Mouse (Mus musculus) left cerebral cortex, adult 6 months (tissue): ENCODE results near the gene Gm17364. TPM values are rescaled to one million over a fixed set of nuclear protein-coding genes. Genes with fewer than 3 reads are reported as not detected.

Source experiments
- long read RNA-seq, 2 experiments: library from polyadenylated mRNA; unstranded; transcript quantifications; one replicate each; pipeline ENCODE4 v2.0.0; 2019 to 2020
- polyA plus RNA-seq: library from polyadenylated mRNA; unstranded; fragments of <200 nt; fragmentation: Nextera tagmentation; gene quantifications from 2 replicates; pipeline ENCODE4 v1.2.3, GENCODE M21; 2021

Gm17364 gene
- not detected in 2 replicates for polyA plus RNA-seq
- long read RNA-seq, experiment 1, partial matches to known transcripts, result 0 of 10 reads
- long read RNA-seq, experiment 1, other reads (novel, unspliced or antisense), result 10 of 10 reads
- long read RNA-seq, experiment 2, partial matches to known transcripts, result 0 of 9 reads
- long read RNA-seq, experiment 2, other reads (novel, unspliced or antisense), result 9 of 9 reads

GRCm38 (mm10) chr13:41273927-41274650, at the start of gene Gm17364:
Gene Gm17364, minus strand, starts transcription at chr13:41273977.

GRCm38 (mm10) chr13:41249538-41250317, 24.0 kb downstream of the Gm17364 start, which contains the start of gene Smim13:
Gene Smim13, plus strand, starts transcription at chr13:41249844.

Other genes with a start within 250 kb of the Gm17364 start
- 1.4 and 1.5 TPM in 2 replicates for gene Mak, start 194.3 kb downstream of the Gm17364 start, polyA plus RNA-seq
- not detected in 2 replicates for gene Gcm2, start 162.9 kb downstream of the Gm17364 start, polyA plus RNA-seq
- gene Sycp2l, start 159.7 kb downstream of the Gm17364 start, polyA plus RNA-seq, result 0.10 TPM in 1 of 2 replicates, not detected in the other
- 12.1 and 13.7 TPM in 2 replicates for gene Elovl2, start 53.6 kb downstream of the Gm17364 start, polyA plus RNA-seq
- 34.1 and 53.7 TPM in 2 replicates for gene Smim13, start 24.1 kb downstream of the Gm17364 start, polyA plus RNA-seq
- gene Nedd9, start 213.4 kb upstream of the Gm17364 start, polyA plus RNA-seq, result 1.8 and 2.9 TPM in 2 replicates